Mouse (Mus musculus): ENCODE data around the gene Slco4c1. TPM values are rescaled to one million over a fixed set of nuclear protein-coding genes. Genes with fewer than 3 reads are reported as not detected.

The Slco4c1 gene
- total RNA-seq (2021) = 1 to 10 TPM; 1.7 to 2.1 TPM
- long read RNA-seq, experiment 1, partial matches to known transcripts = 2 of 2 reads
- long read RNA-seq, experiment 1, other reads (novel, unspliced or antisense) = 0 of 2 reads
- long read RNA-seq, experiment 2, full-length matches to known transcripts = 1 of 2 reads
- long read RNA-seq, experiment 2, partial matches to known transcripts = 1 of 2 reads
- long read RNA-seq, experiment 2, other reads (novel, unspliced or antisense) = 0 of 2 reads

DNA sequence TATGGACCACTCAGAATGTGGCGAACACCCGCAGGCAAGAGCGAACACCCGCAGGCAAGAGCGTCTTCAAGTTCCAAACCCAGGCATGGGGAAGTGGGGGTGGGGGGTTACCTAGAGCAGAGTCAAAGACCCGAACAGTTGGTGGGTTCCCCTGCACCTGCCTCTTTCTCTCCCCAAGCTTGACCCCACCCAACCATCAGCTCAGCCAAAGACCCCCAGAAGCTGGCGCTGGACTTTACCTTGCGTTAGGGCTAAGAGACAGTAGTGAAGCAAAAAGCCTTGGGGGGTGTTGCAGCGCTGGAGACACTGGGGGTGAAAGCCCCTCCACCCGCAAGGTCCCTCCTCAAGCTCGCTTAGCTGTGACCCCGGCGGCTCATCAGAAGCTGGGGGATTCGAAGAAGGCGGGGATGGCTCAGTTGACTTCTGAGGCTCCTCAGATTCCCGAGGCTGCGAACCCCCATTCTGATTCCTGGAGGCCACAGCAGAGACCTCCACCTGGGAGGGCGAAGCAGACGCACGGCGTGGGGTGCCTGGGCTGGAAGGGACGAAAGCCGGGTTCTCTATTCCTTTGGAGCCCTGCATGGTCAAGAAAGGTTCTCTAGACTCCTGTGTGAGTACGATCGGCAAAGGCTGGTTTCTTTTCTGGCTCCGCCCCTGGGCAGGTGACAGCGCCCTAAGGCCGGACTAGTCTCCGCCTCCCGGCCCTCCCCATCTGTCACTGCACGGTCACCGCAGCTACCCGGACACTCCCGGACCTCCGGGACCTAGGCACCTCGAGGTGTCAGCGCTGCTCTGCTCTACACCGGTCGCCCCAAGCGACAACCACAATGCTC, at the start of gene Slco4c1:
Gene Slco4c1 (minus strand): TSS at position 644 of the 833 bp plus-strand sequence.
- DNase-seq (ENCODE audit: low spot score in 2 of 2) = peak; percentile 41 to 62

DNA sequence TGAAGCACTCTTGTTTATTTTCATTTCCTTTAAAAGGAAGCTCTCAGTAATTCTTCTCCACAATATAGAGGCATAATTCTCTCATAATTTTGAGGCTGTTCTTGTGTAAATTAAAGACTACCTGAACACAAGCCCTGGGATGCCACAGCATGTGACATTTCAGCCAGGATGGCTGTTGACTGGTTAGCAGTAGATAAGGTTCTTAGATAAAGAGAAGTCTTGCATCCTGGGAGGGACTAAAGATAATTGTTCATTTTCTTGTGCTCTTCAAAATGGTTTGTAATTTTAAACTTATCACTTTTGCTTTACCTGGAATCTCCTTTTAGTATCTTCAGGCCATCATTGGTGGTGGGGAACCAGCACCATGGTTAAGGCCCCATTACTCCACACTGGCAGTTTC, 45.4 kb upstream of the Slco4c1 start:
- no peak for DNase-seq (ENCODE audit: low spot score in 2 of 2)

DNA sequence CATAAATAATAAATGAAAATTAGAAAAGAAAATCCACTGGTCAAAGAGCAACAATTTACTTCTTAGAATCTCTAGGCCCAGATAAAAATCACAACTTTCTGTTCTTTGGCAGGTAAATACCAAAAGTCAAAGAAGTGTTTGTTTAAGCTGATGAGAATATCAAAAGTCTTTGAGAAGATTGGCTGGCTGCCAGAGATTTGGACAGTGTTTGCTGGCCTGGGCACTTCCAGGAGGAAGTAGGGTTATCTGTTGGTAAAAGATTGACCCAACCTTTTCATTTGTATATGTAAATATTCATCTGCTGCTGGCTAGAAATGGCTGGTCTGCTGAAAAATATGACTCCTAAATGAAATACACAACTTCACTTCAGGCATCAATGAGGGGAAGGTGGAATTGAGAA, 11.8 kb upstream of the Slco4c1 start:
- DNase-seq (ENCODE audit: low spot score in 2 of 2) = no peak

DNA sequence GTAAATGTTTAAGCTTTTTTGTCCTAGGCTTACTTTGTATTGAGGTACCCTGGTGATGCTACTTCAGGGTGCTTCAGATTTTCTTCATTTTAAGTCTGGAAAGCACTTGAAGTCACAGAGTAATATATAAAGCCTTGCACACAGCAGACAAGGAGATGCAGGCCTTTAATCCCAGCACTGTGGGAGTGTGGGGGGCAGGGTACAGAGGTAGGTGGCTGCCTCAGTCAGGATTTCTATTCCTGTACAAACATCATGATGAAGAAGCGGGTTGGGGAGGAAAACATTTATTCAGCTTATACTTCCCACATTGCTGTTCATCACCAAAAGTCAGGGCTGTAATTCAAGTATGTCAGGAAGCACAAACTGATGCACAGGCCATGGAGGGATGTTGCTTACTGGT, 6.6 kb upstream of the Slco4c1 start:
- peak in 1 of 2 experiments; percentile 17 for DNase-seq (ENCODE audit: low spot score in 2 of 2)

DNA sequence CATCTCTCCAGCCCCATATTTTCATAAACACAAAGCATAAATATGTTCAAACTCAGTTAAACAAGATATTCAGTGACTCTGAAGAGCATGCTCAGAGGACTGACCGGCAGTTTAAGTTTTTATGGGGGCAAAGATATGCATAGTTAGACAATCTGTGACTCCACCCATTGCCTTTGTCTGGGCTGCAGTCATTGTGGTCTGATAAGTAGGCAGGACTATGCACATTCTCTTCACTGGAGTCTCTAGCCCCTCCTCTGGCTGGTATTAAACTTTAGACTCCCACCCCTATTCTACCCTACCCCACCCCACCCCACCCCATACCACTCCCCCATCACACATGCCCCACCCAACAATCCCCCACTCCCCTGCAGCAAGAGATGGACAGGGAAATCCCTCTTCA, 4.1 kb upstream of the Slco4c1 start:
- no peak for DNase-seq (ENCODE audit: low spot score in 2 of 2)

DNA sequence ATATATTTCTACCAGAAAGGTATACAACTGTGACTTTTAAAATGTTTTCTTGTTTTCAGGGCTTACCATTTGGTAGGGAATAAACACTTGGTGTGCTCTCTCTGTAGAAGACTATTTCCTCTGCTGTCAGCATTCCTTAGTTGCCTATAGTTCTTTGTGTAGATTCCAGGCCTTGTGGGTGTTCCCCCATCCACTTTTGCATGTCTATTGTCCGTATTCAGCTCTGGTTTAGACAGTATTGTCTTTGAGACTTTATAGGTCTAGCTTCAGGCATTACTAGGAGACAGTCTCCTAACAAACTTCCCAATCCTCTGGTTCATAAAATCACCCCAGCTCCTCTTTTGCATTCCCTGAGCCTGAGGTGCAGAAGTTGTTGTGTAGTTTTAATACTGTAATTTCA, 2.7 kb upstream of the Slco4c1 start:
- DNase-seq (ENCODE audit: low spot score in 2 of 2) = no peak

DNA sequence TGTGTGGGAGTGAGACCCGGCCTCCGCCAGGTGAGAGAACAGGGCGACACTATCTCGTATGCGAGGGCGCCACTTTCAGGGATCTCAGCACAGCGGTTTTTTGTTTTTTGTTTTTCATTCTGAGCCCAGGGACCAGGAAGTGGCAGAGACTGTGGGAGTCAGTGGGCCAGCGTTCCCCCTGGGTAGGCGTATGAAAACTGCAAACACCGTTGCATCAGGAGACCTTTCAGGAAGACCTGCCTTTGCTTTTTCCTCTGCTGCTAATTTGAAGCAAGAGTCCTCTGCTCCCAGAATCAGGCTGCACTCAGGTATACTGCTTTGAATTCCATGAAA, 356 bp upstream of the Slco4c1 start:
- DNase-seq (ENCODE audit: low spot score in 2 of 2) = no peak

DNA sequence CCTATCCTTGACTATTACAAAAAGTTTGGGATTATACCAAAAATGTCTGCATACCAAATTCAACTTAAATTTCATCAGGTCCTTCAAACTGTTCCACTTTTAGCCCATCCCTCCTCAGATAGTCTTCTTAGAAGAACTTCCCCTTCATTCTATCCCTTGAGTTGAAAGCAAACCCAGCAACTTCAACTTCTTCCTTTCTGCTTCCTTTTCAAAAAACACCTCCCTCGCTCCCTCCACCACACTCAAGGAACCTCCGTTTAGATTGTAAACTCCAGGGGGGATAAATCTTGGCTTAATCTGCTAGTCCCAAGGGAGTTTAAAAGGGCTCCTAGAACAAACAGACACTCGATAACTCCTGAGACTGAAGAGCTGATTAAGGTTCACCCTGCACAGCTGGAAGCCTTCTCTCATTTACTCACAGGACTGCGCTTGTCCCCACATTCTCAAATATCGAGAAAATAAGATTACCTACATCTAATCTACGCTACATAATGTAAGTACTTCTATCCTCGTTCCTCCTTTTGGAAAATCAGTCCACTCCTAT, 1.1 kb downstream of the Slco4c1 start:
- no peak for DNase-seq (ENCODE audit: low spot score in 2 of 2)

DNA sequence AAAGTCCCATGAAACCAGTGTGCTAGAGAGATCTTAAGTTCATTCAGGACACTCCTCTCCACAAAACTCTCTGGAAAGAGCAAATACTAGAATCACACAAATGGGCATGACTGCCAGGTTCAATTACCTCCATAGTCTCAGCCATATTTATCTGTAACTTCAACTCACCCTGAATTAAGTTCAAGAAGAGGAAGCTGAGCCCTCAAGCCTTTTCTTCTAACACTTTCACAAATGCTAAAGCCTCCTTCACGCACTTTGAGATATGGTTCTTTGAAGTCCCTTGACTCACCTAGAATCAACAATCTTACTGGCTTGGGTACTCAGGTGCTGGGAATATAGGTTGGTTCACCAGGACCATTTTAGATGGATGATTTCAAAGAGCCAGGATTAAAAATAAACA, 3.2 kb downstream of the Slco4c1 start:
- DNase-seq (ENCODE audit: low spot score in 2 of 2) = no peak

DNA sequence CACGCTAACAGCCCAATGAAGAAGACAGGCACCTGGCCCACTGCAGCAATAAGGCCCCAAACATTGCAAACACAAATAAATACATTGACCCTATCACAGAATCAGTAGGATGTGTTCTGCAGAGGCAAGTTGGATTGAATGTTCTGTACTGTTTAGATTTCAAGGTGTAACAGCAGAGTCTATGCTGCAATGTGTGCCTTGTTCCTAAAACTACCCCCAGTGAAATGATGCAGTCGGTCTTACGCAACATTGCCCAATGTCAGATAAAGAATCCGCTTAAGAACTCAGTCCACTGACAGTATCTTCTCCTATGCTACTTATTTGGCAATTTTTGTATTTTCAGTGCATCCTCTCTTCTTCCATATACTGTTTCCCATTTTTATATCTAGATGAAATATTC, 6.0 kb downstream of the Slco4c1 start:
- DNase-seq (ENCODE audit: low spot score in 2 of 2) = no peak

DNA sequence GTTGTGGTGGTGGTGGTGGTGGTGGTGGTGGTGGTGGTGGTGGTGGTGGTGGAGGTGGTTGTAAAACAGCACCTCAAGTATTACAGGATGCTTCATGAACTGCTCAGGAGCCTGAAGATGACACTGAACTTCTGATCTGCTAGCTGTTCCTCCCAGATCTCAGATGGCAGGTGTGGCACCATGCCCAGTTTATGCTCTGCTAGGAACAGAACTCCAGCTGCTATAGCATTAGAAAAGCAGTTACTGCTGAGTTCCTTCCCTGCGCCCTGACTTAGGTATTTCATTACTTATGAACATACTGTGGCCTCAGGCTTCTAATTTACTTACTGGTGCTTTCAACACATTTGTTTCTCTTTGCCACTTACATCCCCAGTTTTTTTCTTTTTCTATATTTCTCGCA, 7.9 kb downstream of the Slco4c1 start:
- DNase-seq (ENCODE audit: low spot score in 2 of 2) = no peak

DNA sequence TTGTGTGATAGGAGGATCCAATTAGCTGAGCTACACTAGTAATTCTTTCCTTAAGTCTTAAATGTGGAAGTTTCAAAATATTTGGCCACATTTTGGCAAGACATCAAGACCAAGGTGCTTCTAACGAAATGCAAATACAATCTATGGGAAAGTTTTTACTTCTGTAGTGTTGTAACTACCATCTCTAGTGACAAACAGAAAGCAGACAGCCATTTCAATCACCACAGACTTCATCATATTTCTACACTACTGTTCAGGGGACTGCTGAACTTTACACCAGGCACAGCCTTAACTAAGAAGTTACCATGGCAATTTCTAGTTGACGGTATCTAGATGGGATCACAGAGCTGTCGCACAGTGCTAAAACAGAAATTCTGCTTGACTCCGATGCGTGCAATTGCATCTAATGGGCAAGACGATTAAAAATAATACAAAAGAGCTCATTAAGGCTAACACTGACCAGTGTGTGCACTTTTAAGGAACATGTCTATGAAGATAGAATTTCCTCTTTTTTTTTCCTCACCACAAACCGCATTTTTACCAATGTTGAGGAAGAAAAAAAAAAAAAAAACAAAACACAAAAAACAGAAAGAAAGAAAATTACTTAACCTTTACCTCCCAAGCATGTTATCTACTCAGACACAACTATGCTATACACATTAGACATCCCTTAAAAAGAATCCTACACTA, 11.8 kb downstream of the Slco4c1 start:
- DNase-seq (ENCODE audit: low spot score in 2 of 2) = no peak

DNA sequence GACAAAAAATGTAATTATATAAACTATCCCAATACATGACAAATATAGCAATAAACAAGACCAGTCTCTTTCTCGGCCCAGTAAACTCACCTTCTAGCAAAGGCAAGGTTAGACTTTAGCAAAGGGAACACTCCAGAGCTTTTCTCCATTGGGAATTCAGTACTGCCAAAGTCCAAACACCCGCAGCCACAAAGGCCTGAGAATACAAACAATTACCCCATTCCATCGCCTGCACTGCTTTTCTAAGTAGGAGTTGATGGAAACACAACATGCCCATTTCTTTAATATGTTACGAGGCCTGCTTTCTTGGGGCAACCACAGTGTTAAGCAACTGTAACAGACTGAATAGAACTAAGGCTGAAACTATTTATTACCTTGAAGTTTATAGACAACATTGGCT, 18.4 kb downstream of the Slco4c1 start:
- DNase-seq (ENCODE audit: low spot score in 2 of 2) = no peak

DNA sequence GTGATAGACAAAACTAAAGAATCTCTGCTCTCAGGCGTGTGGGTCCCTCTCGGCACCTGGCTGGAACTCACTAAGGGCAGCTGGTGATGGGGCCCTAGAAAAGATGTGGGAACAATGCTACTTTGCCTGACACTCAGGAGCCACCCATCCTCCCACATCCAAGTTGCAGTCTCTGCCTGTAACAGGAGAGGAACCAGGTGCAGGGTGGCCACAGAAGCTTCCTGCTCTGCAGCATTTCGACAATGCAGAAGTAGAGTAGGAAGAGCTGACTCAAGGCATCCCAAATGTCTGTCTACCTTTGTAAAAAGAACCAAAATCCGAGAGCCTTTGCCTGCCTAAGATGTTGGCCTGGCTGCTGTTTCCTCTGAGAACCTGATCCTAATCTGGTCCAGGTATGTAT, 22.9 kb downstream of the Slco4c1 start:
- DNase-seq (ENCODE audit: low spot score in 2 of 2) = no peak

DNA sequence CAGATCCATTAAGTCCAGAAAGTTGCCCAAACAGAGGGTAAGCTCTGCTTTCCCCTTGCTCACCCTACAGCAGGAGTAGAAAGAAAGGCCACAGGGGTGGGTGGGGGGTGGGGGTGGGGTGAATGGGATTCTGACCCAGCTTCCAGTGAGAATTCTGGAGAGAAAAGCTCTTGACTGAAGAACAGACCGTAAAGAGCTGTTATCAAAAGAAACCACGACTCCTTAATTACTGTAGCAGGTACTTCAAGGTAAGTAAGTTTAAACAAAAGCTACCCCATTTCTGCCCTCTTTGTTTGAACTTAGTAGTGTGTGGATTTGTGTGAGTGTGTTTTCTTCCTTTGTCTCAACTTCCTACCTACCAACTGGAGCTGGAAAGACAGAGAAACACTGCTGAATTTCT, 23.4 kb downstream of the Slco4c1 start:
- no peak for DNase-seq (ENCODE audit: low spot score in 2 of 2)

DNA sequence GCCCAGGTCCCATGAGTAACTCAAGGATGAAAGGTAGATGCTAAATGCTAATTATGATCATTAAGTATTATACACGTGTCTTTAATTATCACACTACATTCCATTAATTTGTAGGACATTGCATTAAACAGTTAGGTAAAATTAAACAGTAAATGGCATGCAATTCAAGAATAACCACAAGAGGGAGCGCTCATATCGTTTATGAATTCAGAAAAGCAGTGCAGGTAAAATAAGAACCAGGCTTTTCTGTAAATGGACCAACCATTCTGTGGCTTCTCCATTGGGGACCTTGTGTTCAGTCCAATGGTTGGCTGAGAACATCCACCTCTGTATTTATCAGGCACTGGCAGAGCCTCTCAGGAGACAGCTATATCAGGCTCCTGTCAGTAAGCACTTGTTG, 25.2 kb downstream of the Slco4c1 start:
- peak in 1 of 2 experiments; percentile 51 for DNase-seq (ENCODE audit: low spot score in 2 of 2)

DNA sequence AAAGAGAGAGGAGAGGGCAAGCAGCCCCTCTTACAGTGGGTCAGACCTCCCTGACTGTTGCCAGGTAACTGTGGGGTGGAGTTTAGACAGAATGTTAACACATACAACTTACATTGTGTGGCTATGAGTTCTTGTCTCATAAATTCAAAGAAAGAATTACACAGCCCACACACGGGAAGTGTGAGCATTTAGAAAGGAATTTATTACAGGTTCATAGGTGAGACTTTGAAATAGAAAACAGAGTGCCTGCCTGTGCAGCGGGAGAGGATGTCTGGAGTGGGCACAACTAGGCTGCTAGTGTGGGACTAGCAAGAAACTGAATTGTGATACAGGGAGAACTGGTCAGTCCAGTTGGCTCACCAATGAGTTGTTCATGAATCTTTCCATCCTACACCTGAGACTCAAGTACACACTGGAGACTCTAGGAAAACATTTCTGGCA, 66.7 kb downstream of the Slco4c1 start:
- DNase-seq (ENCODE audit: low spot score in 2 of 2) = no peak

DNA sequence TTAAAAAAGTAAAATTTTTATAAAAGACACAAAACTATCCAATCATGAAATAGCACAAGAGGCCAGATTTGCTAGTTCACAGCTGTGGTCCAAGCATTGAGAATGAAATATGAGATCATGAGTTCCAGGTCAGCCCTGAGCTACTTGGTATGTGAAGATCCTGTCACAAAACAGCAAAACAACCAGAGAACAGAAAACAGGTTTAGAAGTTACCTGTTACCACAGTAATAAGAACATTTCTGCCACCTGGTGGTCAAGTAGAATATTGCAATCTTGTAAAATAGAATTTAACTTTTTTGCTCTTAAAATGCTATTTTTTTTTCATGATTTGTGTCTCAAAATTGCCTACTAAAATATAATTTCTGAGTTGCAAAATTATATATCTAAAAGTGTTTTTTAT, 70.4 kb downstream of the Slco4c1 start:
- peak in 1 of 2 experiments; percentile 4 for DNase-seq (ENCODE audit: low spot score in 2 of 2)

DNA sequence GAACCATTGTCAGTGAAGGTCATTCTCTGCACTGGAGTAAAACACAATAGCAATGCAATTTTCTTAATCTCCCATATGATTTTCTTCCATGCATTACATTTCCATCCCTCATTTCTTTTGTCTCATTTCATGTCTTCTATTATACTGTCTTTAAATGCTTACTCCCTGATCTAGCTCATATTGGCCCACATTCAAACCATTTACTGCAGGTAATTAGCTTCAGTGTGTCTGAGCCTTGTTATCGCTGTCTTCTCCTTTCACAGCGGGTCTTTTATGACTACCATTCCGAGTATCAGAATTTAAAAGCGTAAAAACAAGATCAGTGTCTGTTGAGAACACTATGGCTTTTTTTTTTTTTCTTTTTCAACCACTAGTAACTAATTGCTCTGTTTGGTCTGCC, 77.3 kb downstream of the Slco4c1 start:
- no peak for DNase-seq (ENCODE audit: low spot score in 2 of 2)

DNA sequence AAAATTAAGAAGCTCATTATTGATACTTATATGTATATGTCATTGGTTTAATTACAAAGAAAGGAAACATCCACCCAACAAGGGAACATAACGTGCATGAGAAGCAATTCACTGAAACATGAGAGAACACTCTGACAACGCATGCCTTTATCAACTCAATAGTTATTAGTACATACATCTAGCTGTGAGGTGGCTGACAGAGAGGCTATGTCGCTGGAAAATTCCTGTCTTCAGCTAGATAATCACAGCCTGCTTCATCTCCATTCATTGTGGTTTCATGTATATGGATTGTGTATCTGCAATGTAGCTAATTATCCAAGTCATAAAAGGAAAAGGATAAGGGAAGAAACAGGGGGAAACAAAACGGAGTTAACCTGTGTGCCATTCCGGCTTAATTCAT, 77.7 kb downstream of the Slco4c1 start:
- DNase-seq (ENCODE audit: low spot score in 2 of 2) = no peak

DNA sequence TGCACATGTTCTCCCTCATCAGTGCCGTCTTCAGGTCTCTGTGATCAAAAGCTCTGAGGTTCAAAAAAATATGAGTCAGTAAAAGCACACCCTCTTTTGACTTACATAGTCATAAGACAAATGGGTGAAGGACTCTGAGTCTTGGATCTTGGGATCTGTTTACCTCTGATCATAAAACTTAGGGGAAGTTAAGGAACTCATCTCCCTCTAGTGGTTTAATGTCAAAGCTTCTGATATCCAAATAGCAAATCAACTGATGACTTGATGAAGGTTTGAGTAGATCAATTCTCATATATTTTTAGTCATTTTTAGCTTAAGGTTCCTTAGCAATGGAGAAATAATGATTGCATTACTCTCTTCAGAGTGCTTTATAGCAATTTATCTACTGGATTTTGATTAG, 82.7 kb downstream of the Slco4c1 start:
- DNase-seq (ENCODE audit: low spot score in 2 of 2) = no peak

DNA sequence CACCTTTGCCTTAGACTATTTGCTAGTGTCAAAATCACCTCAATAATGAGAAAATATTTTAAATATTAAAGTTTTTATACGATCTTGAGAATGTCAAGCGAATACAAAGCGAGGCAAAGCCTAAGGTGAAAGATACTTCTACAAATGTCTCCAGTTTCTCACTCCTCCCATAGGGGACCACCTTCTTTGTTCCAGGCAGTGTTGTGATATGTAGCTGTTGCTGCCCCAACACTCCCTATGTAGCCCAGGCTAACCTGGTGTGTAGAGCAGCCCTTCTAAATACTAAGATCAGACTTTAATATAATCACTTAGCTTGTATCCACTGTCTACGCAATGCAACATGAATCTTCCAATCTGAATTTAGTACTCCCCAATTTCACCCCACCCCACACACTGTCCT, 97.8 kb downstream of the Slco4c1 start:
- no peak for DNase-seq (ENCODE audit: low spot score in 2 of 2)

Data from left cerebral cortex, adult 18-20 months (tissue).